Mouse (Mus musculus) brown adipose tissue, adult 24 weeks (tissue): ENCODE data around the gene Gm14548. TPM values are rescaled to one million over a fixed set of nuclear protein-coding genes. Genes with fewer than 3 reads are reported as not detected.
"Not testable (repeated sequence)": the region's sequence is repeated elsewhere in the genome, so short reads cannot be mapped to it uniquely, and the experiment has no call there.

Source experiments
- H3K27ac ChIP-seq: fragments of 200-500 bp; replicated peaks from 2 replicates; pipeline ENCODE4 v1.5.1; 2012; ENCODE audit warnings: low read depth, mild to moderate bottlenecking, low read length
- H3K4me1 ChIP-seq: fragments of 200-500 bp; 2 replicates; pipeline ENCODE4 v1.6.1; 2012; ENCODE audit warnings: low read length, mixed read lengths; ENCODE audit not compliant: control insufficient read depth, insufficient read depth, insufficient read length
- H3K4me3 ChIP-seq: fragments of 200-500 bp; 2 replicates; pipeline ENCODE4 v1.5.1; 2012; ENCODE audit warnings: low read depth, mild to moderate bottlenecking, low read length, moderate library complexity; ENCODE audit not compliant: insufficient read depth
- polyA plus RNA-seq: library from polyadenylated mRNA; stranded (reverse); fragments of >200 nt; gene quantifications from 2 replicates; pipeline ENCODE4 v1.2.4, GENCODE M21; 2012; ENCODE audit not compliant: missing spikeins, insufficient read depth, insufficient read length

Gm14548 gene
- not detected in 2 replicates for polyA plus RNA-seq

DNA sequence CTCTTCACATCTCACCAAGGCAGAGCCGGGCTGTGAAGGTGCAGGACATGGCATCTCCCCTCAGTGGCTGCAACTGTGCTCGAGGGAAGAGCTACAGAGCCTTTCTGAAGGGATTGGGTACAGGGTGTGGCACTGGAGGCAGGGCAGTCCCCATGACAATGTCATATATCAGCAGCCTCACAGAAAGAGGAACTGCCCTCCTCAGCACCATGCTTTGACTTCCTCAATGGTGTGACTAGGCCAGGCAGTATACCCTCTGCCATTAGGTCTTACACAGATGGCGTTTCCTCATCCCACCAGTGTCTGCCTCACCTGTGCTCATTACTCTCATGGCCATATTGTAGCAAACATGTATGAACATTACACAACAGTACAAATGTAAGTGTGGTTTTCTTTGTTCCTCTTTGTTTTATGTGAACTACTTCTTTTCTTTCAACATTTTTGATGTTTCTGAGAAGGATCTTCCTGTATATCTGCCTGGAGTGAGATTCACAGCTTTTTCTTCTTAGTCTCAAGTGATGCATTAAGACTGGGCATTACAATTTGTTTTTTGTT lies at the start of gene Gm14548:
TSS of gene Gm14548 (minus strand) at position 85 of the 555 bp plus-strand sequence.
- not testable (repeated sequence) for H3K4me3 ChIP-seq, H3K27ac ChIP-seq, H3K4me1 ChIP-seq

DNA sequence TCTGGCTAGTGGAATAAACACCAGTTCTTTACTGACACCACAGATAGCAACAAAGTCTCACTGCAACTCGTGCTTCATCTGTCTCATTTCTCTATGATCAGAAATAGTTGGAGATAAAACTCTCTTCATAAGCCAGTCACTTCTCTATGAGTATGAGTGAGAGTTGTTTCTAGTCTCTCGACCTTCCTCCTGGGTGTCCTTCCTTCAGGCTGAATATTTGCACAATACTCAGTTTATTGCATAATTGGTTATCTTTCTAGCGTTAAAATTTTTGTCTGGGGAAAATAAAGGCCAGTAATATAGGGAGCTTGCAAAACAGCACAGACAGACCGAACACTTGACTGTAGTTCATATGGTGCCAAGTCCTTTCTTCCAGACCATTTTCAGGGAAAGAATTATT lies 48.2 kb upstream of the Gm14548 start:
- Histone ChIP-seq H3K4me3 (no peak overlapping the region), H3K27ac (no peak overlapping the region), H3K4me1 (no peaks in the 10 kb centered on the region)

DNA sequence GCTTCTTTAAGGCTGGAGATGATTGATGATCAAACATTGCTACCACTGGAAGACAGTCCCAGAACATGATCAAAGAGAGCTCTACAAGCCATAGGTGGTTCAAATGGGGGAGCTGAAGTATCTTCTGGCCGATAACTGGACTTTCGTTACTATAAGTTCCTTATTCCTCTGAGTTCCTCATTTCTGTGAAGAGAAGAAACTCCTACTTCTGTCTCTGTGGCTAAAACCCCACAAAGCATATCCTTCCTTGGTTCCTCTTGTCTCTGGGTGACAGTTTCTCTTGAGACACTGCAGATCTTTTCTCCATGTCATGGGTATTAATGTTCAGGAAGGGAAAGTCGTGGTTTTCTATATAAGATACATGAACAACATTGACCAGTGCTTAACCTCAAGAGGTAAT lies 43.0 kb upstream of the Gm14548 start:
- no peaks in the 10 kb centered on the region for H3K4me1 ChIP-seq
- no peak overlapping the region for H3K4me3 ChIP-seq
- H3K27ac ChIP-seq = no peak overlapping the region

DNA sequence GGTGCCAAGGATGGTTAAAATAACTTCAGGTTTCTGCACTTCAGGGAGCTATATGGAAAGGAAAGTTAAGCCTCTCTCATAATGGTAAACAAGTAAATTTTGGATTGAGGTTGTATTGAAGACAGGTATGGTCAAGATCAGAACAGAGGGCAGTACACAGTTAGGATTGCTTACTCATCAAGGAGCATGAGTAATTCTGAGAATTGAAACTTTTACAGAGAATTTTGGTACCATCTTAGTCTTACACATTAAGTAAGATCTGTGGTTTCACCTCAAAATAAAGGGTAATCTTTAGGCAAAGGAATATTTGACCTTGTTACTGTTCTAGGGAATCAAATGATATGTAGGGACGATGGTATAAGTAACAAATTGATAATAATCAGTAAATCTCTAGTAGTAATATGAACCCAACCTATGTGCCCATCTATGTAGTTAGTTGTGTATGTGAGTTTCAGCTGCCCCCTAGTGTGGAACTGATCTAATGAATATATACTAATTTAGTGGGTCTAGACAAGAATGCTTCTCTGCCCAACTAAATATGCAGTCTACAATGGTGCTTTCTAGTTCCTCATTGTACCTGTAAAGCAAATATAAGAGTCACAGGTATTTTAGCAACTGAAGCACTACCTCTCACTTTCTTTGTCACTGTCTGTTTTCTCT lies 42.1 kb upstream of the Gm14548 start:
- H3K4me3 ChIP-seq = no peak overlapping the region
- no peak overlapping the region for H3K27ac ChIP-seq
- no peaks in the 10 kb centered on the region for H3K4me1 ChIP-seq

DNA sequence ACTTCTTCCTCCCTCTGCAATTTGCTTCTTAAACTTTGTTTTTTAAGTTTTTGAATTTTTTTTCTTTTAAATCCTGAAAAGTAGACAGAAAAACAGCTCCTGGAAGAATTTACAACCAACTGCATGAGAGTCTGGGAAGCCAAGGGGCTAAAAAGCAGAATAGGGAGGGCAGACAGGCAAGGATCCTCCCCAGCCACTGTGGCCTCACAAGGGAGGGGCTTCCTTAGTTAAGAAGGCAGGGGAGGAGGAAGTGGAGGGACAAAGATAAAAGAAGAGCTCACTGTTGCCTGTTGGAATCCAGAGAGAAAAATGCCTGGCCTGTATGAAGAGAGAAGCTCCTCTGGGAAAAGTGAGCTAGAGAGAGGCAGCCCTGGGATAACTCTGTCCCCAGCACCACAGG lies 37.6 kb upstream of the Gm14548 start:
- H3K4me1 ChIP-seq, H3K4me3 ChIP-seq, H3K27ac ChIP-seq: not testable (repeated sequence)

DNA sequence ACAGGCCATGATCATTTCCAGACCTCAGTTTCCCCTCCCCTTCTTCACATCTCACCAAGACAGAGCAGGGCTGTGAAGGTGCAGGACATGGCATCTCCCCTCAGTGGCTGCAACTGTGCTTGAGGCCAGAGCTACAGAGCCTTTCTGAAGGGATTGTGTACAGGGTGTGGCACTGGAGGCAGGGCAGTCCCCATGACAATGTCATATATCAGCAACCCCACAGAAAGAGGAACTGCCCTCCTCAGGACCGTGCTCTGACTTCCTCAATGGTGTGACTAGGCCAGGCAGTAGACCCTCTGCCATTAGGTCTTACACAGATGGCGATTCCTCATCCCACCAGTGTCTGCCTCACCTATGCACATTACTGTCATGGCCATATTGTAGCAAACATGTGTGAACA lies 17.5 kb upstream of the Gm14548 start, which contains the start of gene Lilra6:
TSS of gene Lilra6 (minus strand) at position 117 of the 400 bp plus-strand sequence.
- H3K4me1 ChIP-seq, H3K27ac ChIP-seq, H3K4me3 ChIP-seq: not testable (repeated sequence)

DNA sequence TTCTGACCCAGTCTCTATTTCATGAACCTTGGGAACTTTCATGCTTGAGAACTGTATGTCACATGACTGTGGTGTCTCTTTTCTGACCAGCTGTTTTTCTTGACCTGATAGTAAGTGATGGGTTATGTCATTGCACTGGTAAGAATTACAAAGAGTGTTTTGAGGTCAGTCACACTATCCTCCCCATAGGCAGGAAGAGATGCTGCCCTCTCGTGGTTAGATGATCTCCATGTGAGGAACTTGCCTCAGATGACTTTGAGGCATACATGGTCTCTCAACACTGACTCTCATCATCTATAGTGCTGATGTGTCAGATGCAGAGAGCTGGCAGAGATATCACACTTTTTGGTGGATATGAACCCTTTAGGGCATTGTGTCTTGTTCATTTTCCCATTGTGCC lies 5.8 kb upstream of the Gm14548 start:
- Histone ChIP-seq H3K4me3 (no peak overlapping the region), H3K27ac (no peak overlapping the region), H3K4me1 (no peaks in the 10 kb centered on the region)

DNA sequence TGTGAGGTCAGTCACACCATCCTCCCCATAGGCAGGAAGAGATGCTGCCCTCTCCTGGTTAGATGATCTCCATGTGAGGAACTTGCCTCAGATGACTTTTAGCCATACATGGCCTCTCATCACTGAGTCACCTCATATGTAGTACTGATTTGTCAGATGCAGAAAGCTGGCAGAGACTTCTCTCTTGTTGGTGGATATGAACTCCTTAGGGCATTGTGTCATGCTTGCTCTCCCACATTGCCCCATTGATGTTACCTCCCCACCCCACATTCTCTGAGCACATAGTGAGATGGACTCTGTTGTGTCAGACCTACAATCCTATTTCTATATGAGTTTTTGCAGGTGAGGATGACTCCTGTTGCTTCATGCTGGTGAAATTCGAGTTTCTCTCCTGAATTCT lies 22.9 kb downstream of the Gm14548 start:
- not testable (repeated sequence) for H3K4me3 ChIP-seq, H3K27ac ChIP-seq, H3K4me1 ChIP-seq

DNA sequence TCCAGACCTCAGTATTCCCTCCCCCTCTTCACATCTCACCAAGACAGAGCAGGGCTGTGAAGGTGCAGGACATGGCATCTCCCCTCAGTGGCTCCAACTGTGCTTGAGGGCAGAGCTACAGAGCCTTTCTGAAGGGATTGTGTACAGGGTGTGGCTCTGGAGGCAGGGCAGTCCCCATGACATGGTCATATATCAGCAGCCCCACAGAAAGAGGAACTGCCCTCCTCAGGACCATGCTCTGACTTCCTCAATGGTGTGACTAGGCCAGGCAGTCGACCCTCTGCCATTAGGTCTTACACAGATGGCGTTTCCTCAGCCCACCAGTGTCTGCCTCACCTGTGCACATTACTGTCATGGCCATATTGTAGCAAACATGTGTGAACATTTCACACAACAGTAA lies 53.0 kb downstream of the Gm14548 start, which contains the start of gene Pira2:
TSS of gene Pira2 (minus strand) at position 101 of the 400 bp plus-strand sequence.
- H3K27ac ChIP-seq, H3K4me3 ChIP-seq, H3K4me1 ChIP-seq: not testable (repeated sequence)

DNA sequence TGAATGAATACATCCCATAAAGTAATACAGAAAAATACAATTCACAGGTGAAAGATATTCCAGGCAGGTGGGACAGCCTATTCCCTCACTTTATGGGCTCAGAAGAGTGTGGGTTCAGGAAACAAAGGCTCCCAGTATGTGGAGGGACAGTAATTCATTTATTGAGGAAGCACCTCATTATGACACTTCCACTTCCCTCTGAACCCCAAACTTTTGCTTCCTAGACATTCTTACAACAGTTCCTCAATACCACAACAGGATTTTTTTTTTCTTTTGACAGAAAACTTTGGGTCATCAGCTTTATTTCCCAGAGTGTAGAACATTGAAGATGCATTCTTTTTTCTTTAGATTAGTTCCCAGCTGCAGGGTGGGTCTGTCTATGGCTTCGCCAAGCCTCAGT lies 60.1 kb downstream of the Gm14548 start:
- not testable (repeated sequence) for H3K27ac ChIP-seq, H3K4me3 ChIP-seq, H3K4me1 ChIP-seq

Other genes with a start within 250 kb of the Gm14548 start
- gene Leng1, start 232.3 kb downstream of the Gm14548 start, polyA plus RNA-seq = 17.8 and 19.4 TPM in 2 replicates
- 0.67 TPM in 1 of 2 replicates, not detected in the other for gene Tmc4, start 220.6 kb downstream of the Gm14548 start, polyA plus RNA-seq
- gene Tsen34, start 205.3 kb downstream of the Gm14548 start, polyA plus RNA-seq = 37.7 and 38.0 TPM in 2 replicates
- gene Mboat7, start 204.6 kb downstream of the Gm14548 start, polyA plus RNA-seq = 20.9 and 29.8 TPM in 2 replicates
- 727 and 740 TPM in 2 replicates for gene Rps9, start 194.1 kb downstream of the Gm14548 start, polyA plus RNA-seq
- 3.7 and 5.2 TPM in 2 replicates for gene Pirb, start 177.7 kb downstream of the Gm14548 start, polyA plus RNA-seq
- gene Gm15448, start 72.4 kb downstream of the Gm14548 start, polyA plus RNA-seq = not detected in 2 replicates
- 0.55 TPM in 1 of 2 replicates, not detected in the other for gene Pira2, start 53.1 kb downstream of the Gm14548 start, polyA plus RNA-seq
- gene Lilra6, start 17.4 kb upstream of the Gm14548 start, polyA plus RNA-seq = 0.59 TPM in 1 of 2 replicates, not detected in the other
- 1.6 and 1.7 TPM in 2 replicates for gene Lair1, start 165.1 kb upstream of the Gm14548 start, polyA plus RNA-seq
- 1.4 and 2.3 TPM in 2 replicates for gene Ttyh1, start 221.3 kb upstream of the Gm14548 start, polyA plus RNA-seq
- 20.2 and 24.0 TPM in 2 replicates for gene Leng8, start 238.9 kb upstream of the Gm14548 start, polyA plus RNA-seq